Mouse (Mus musculus) lung, adult 2 months (tissue): Measurements from ENCODE around the gene Esrrg. TPM values are rescaled to one million over a fixed set of nuclear protein-coding genes. Genes with fewer than 3 reads are reported as not detected.

Source experiments
- DNase-seq: peaks from one replicate; pipeline ENCODE4 v3.0.0; 2022
- H3K4me1 ChIP-seq: fragments of 200-500 bp; 2 replicates; pipeline ENCODE4 v1.6.1; 2011; ENCODE audit warnings: low read length; ENCODE audit not compliant: control insufficient read depth, insufficient read depth
- H3K4me3 ChIP-seq: fragments of 200-500 bp; replicated peaks from 2 replicates; pipeline ENCODE3; 2011; ENCODE audit warnings: low read depth, mild to moderate bottlenecking, control low read depth, low read length; ENCODE audit errors: extremely low read depth
- CTCF ChIP-seq: fragments of 200-500 bp; IDR thresholded peaks from 2 replicates; pipeline ENCODE4 v1.5.1; 2011; ENCODE audit warnings: mild to moderate bottlenecking, low read length, control low read depth; ENCODE audit not compliant: insufficient read depth
- POLR2A ChIP-seq: fragments of 200-500 bp; IDR thresholded peaks from 2 replicates; pipeline ENCODE4 v1.6.1; 2011; ENCODE audit warnings: low read depth, mild to moderate bottlenecking, control low read depth, low read length, borderline replicate concordance; ENCODE audit errors: extremely low read depth
- WGBS: fragments of 180-500 bp; shearing (Covaris S2); methylation state at CpG from one replicate; pipeline ENCODE4 v1.1.7; 2018; 5-methylcytosine and 5-hydroxymethylcytosine counted together
- polyA plus RNA-seq: library from polyadenylated mRNA; depleted of rRNA; stranded (reverse); fragments of >200 nt; gene quantifications from 2 replicates; pipeline ENCODE4 v1.2.3, GENCODE M21; 2012

The Esrrg gene
- polyA plus RNA-seq, 1 experiment: 1.3 TPM

GRCm38 (mm10) chr1:187607065-187608047 is 1.2 kb upstream of the Esrrg start:
- TF ChIP-seq CTCF (no peak), POLR2A (no peak)
- WGBS: 8% methylated on average over 47 of the region's 47 CpGs
- H3K4me3 ChIP-seq: no peak overlapping the region
- H3K4me1 ChIP-seq: peaks cover 6% of the 10 kb centered on the region; the same call in 1 of the 2 replicates
- DNase-seq: no peak

GRCm38 (mm10) chr1:187609021-187609852 is 646 bp downstream of the Esrrg start:
- 2% methylated on average over 72 of the region's 72 CpGs for WGBS
- TF ChIP-seq CTCF (no peak), POLR2A (no peak)
- no peak for DNase-seq
- H3K4me1 ChIP-seq: peaks cover 6% of the 10 kb centered on the region; the same call in 1 of the 2 replicates
- H3K4me3 ChIP-seq: peak overlapping the region; percentile 37

GRCm38 (mm10) chr1:187609853-187610230 is 1.3 kb downstream of the Esrrg start:
- WGBS: 6% methylated on average over 16 of the region's 16 CpGs
- TF ChIP-seq CTCF (no peak), POLR2A (no peak)
- H3K4me3 ChIP-seq: no peak overlapping the region
- DNase-seq: no peak
- peaks cover 6% of the 10 kb centered on the region; the same call in 1 of the 2 replicates for H3K4me1 ChIP-seq

- TF ChIP-seq POLR2A (no peak), CTCF (no peak)
- Histone ChIP-seq H3K4me1 (peaks cover 6% of the 10 kb centered on the region; the same call in 1 of the 2 replicates), H3K4me3 (no peak overlapping the region)
- no peak for DNase-seq
- WGBS: 50% methylated on average over 9 of the region's 9 CpGs
Observed at GRCm38 (mm10) chr1:187610336-187610948, 1.9 kb downstream of the Esrrg start.

GRCm38 (mm10) chr1:187611925-187612324 is 3.3 kb downstream of the Esrrg start:
- 34% methylated on average over 5 of the region's 5 CpGs for WGBS
- DNase-seq: no peak
- H3K4me1 ChIP-seq: 0 out of 2 replicates have a peak, but pooled peaks cover 6% of the 10 kb centered on the region
- no peak overlapping the region for H3K4me3 ChIP-seq
- TF ChIP-seq CTCF (no peak), POLR2A (no peak)

- Histone ChIP-seq H3K4me1 (0 out of 2 replicates have a peak, but pooled peaks cover 6% of the 10 kb centered on the region), H3K4me3 (no peak overlapping the region)
- 62% methylated on average over 3 of the region's 3 CpGs for WGBS
- TF ChIP-seq CTCF (no peak), POLR2A (no peak)
- DNase-seq: no peak
Observed at GRCm38 (mm10) chr1:187613277-187613676, 4.7 kb downstream of the Esrrg start.

GRCm38 (mm10) chr1:187623981-187624380 is 15.4 kb downstream of the Esrrg start:
- Histone ChIP-seq H3K4me3 (no peak overlapping the region), H3K4me1 (no peaks in the 10 kb centered on the region)
- DNase-seq: no peak
- TF ChIP-seq POLR2A: no peak
- WGBS: 38% methylated on average over 3 of the region's 3 CpGs

GRCm38 (mm10) chr1:187630361-187630760 is 21.8 kb downstream of the Esrrg start:
- no peak overlapping the region for H3K4me3 ChIP-seq
- no peaks in the 10 kb centered on the region for H3K4me1 ChIP-seq
- TF ChIP-seq CTCF: no peak
- TF ChIP-seq POLR2A: no peak
- 86% methylated on average over 8 of the region's 8 CpGs for WGBS
- DNase-seq: no peak

GRCm38 (mm10) chr1:187631486-187631885 is 22.9 kb downstream of the Esrrg start:
- WGBS: 65% methylated on average over 8 of the region's 8 CpGs
- no peak for DNase-seq
- no peak for TF ChIP-seq POLR2A
- TF ChIP-seq CTCF: no peak
- Histone ChIP-seq H3K4me1 (no peaks in the 10 kb centered on the region), H3K4me3 (no peak overlapping the region)
